Mouse (Mus musculus) myocyte (in vitro differentiated cells): ENCODE data around the gene Cfdp1. TPM values are rescaled to one million over a fixed set of nuclear protein-coding genes. Genes with fewer than 3 reads are reported as not detected.

Experiments
- H3K27me3 ChIP-seq: one replicate; pipeline ENCODE4 v1.6.1; 2011; ENCODE audit not compliant: control insufficient read depth, insufficient read depth, insufficient read length
- H3K36me3 ChIP-seq: one replicate; pipeline ENCODE4 v1.6.1; 2011; ENCODE audit not compliant: control insufficient read depth, insufficient read depth
- H3K4me2 ChIP-seq: one replicate; pipeline ENCODE4 v1.6.1; 2011; ENCODE audit warnings: low read depth, control low read depth
- H3K4me3 ChIP-seq: one replicate; pipeline ENCODE4 v1.5.1; 2011; ENCODE audit warnings: mild to moderate bottlenecking, control low read depth, moderate library complexity
- H3K79me2 ChIP-seq: one replicate; pipeline ENCODE4 v1.6.1; 2011; ENCODE audit not compliant: control insufficient read depth, insufficient read depth
- H3ac ChIP-seq: one replicate; pipeline ENCODE4 v1.6.1; 2011; ENCODE audit not compliant: control insufficient read depth, insufficient read length
- CEBPB ChIP-seq: IDR thresholded peaks from 2 replicates; pipeline ENCODE4 v1.6.1; 2011; ENCODE audit warnings: mild to moderate bottlenecking, moderate library complexity; ENCODE audit not compliant: poor library complexity, insufficient read depth, severe bottlenecking
- E2F4 ChIP-seq: IDR thresholded peaks from one replicate; pipeline ENCODE4 v1.6.1; 2011; ENCODE audit warnings: mild to moderate bottlenecking, control low read depth, moderate library complexity; ENCODE audit not compliant: insufficient read depth
- MAX ChIP-seq: IDR thresholded peaks from one replicate; pipeline ENCODE4 v1.6.1; 2011; ENCODE audit warnings: low read depth, mild to moderate bottlenecking, control low read depth
- MYOD1 ChIP-seq, 3 experiments: IDR thresholded peaks; one replicate each; pipeline ENCODE4 v1.6.1; 2011; ENCODE audit warnings: control low read depth in 2 of 3, low read depth in 2 of 3, mild to moderate bottlenecking in 2 of 3, moderate library complexity in 1 of 3; ENCODE audit not compliant: insufficient read length in 2 of 3, control insufficient read depth in 1 of 3
- MYOG ChIP-seq, 3 experiments: IDR thresholded peaks; one replicate each; pipeline ENCODE4 v1.6.1; 2011; ENCODE audit warnings: control low read depth in 2 of 3, low read depth in 2 of 3, mild to moderate bottlenecking in 2 of 3; ENCODE audit not compliant: insufficient read length in 2 of 3, control insufficient read depth in 1 of 3, insufficient read depth in 1 of 3
- POLR2A ChIP-seq: IDR thresholded peaks from one replicate; pipeline ENCODE4 v1.6.1; 2011; ENCODE audit warnings: low read depth, mild to moderate bottlenecking, control low read depth, moderate library complexity; ENCODE audit not compliant: insufficient read length
- POLR2AphosphoS2 ChIP-seq: IDR thresholded peaks from one replicate; pipeline ENCODE4 v1.6.1; 2011; ENCODE audit warnings: low read depth, control low read depth; ENCODE audit not compliant: insufficient read length
- REST ChIP-seq: IDR thresholded peaks from one replicate; pipeline ENCODE4 v1.6.1; 2011; ENCODE audit warnings: mild to moderate bottlenecking, control low read depth, moderate library complexity; ENCODE audit not compliant: insufficient read depth, insufficient read length
- SRF ChIP-seq: IDR thresholded peaks from one replicate; pipeline ENCODE4 v1.6.1; 2011; ENCODE audit warnings: low read depth; ENCODE audit not compliant: control insufficient read depth, insufficient read length
- TCF12 ChIP-seq: IDR thresholded peaks from one replicate; pipeline ENCODE4 v1.6.1; 2011; ENCODE audit warnings: mild to moderate bottlenecking, control low read depth; ENCODE audit not compliant: poor library complexity, insufficient read depth, severe bottlenecking
- TCF3 ChIP-seq: IDR thresholded peaks from one replicate; pipeline ENCODE4 v1.6.1; 2011; ENCODE audit warnings: low read depth, control low read depth; ENCODE audit not compliant: insufficient read length
- USF1 ChIP-seq: IDR thresholded peaks from one replicate; pipeline ENCODE4 v1.6.1; 2011; ENCODE audit warnings: low read depth, mild to moderate bottlenecking, control low read depth, moderate library complexity
- polyA plus RNA-seq: library from polyadenylated mRNA; unstranded; fragments of >200 nt; fragmentation: generic; extraction: Trizol; gene quantifications from one replicate; pipeline ENCODE4 v1.2.1, GENCODE M21; 2012; ENCODE audit warnings: missing spikeins

The Cfdp1 gene
- polyA plus RNA-seq, 1 experiment = 44.9 TPM

DNA sequence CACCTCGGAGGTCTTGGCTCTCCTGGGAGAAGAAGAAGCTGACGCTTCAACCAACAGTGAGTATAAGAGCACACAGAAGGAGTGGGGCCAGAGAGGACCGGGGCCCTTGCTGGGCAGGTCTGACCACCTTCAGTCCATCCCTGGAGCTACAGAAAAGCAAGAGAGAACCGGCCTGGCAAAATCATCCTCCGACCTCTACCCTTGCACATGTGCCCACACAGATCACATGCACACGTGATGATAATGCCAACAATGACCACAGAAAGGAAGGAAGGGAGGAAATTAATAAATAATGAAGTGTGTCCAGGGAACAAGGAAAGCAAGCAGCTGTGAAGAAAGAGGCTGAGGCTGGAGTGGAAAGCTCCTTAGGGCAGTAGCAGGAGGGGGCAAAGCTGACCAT lies 115.2 kb downstream of the Cfdp1 start:
- TF ChIP-seq USF1 = no peak
- TF ChIP-seq E2F4 = no peak
- TF ChIP-seq POLR2AphosphoS2 = no peak
- TF ChIP-seq TCF3 = no peak
- TF ChIP-seq POLR2A = no peak
- TF ChIP-seq TCF12 = no peak
- TF ChIP-seq MYOD1 (IDR thresholded peaks at IDR 0.05; ENCODE audit: control insufficient read depth in 1 of 3, insufficient read length in 2 of 3, low read depth in 2 of 3) = no peak
- TF ChIP-seq REST = no peak
- TF ChIP-seq MAX = no peak
- TF ChIP-seq CEBPB = no peak
- TF ChIP-seq SRF = no peak
- TF ChIP-seq MYOG (IDR thresholded peaks at IDR 0.05; ENCODE audit: control insufficient read depth in 1 of 3, insufficient read depth in 1 of 3, insufficient read length in 2 of 3, low read depth in 2 of 3) = no peak
- Histone ChIP-seq H3K79me2 (peaks cover 94% of the 10 kb centered on the region), H3K4me2 (no peak overlapping the region), H3ac (no peak overlapping the region), H3K36me3 (no peaks in the 10 kb centered on the region), H3K4me3 (no peak overlapping the region), H3K27me3 (no peaks in the 10 kb centered on the region)

DNA sequence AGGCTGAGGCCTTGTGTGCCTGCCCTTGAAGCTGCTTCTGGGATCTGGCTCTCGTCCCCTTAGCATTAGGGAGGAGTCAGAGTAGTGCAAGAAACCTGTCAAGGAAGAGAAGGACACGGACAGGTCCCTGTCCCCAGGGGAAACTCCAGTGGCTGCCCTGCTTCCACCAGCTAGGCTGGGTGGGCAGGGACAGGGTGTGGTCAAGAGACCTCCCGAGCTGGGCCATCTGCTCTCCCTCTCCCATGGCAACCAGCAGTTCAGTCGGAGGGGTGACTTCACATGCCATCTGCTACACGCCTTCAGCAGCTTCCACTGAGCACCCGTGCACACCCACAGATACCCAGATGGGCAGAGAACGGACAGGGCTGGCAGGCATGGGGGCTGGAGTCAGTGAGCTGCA lies 117.8 kb downstream of the Cfdp1 start:
- TF ChIP-seq E2F4 (no peak), SRF (no peak), REST (no peak), POLR2A (no peak), CEBPB (no peak), MYOG (IDR thresholded peaks at IDR 0.05; ENCODE audit: control insufficient read depth in 1 of 3, insufficient read depth in 1 of 3, insufficient read length in 2 of 3, low read depth in 2 of 3) (peak in 2 of 3 experiments; percentile 59 to 84), MAX (no peak), POLR2AphosphoS2 (no peak), TCF3 (no peak), USF1 (no peak), MYOD1 (IDR thresholded peaks at IDR 0.05; ENCODE audit: control insufficient read depth in 1 of 3, insufficient read length in 2 of 3, low read depth in 2 of 3) (peak in 2 of 3 experiments; percentile 84 to 87), TCF12 (no peak)
- H3K36me3 ChIP-seq = no peaks in the 10 kb centered on the region
- no peak overlapping the region for H3ac ChIP-seq

DNA sequence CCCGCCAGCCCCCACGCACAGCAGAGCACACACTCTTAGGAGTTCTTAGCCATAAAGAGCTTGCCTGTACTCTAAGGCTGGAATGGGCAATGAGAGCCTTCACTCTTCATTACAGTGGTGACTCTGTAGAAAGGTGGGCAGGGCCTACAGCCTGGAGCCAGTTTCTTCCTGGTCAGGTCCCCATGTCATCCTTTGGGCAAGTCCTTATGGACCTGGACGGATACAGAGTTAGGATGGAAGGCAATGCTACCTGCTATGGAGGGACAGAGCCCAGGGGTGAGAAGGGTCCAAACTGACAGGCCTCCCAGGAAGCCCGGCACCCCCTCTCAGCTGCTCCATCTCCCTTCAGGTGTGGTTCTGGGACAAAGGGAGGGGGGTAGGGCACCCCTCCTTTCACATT lies 118.3 kb downstream of the Cfdp1 start:
- no peak overlapping the region for H3ac ChIP-seq
- H3K27me3 ChIP-seq = no peaks in the 10 kb centered on the region
- TF ChIP-seq MYOG (IDR thresholded peaks at IDR 0.05; ENCODE audit: control insufficient read depth in 1 of 3, insufficient read depth in 1 of 3, insufficient read length in 2 of 3, low read depth in 2 of 3) = no peak
- no peak for TF ChIP-seq TCF12
- TF ChIP-seq MAX = no peak
- TF ChIP-seq SRF = no peak
- no peak for TF ChIP-seq CEBPB
- TF ChIP-seq POLR2A = no peak
- no peak for TF ChIP-seq REST
- TF ChIP-seq TCF3 = no peak
- TF ChIP-seq E2F4 = no peak
- TF ChIP-seq USF1 = no peak
- TF ChIP-seq POLR2AphosphoS2 = no peak
- TF ChIP-seq MYOD1 (IDR thresholded peaks at IDR 0.05; ENCODE audit: control insufficient read depth in 1 of 3, insufficient read length in 2 of 3, low read depth in 2 of 3) = no peak
- no peaks in the 10 kb centered on the region for H3K36me3 ChIP-seq
- H3K4me3 ChIP-seq = no peak overlapping the region
- H3K79me2 ChIP-seq = peaks cover 94% of the 10 kb centered on the region
- H3K4me2 ChIP-seq = peak overlapping the region; percentile 2

More for the DNA sequence above, 117.8 kb downstream of the Cfdp1 start:
- Histone ChIP-seq H3K79me2 (peaks cover 94% of the 10 kb centered on the region), H3K27me3 (no peaks in the 10 kb centered on the region), H3K4me2 (peak overlapping the region; percentile 2), H3K4me3 (no peak overlapping the region)

DNA sequence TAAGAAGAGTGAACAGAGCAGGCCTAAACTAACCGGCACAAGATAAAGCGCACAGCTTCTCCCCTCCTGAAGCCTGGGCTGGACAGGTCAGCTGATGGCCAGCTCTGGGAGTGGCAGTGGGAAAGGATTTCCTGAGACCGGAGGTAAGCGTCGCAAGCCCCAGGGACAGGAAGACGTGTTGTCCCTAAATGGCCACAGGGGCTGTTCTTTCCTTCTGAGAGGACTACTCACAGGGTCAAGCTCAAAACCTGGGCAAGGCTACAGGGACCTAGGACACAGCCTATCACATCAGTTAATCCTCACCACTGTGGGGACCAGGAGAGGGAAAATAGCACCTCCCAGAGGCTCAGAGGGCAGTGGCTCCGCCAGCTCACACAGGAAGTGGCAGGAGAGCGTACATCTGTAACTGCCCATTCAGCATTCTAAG lies 118.7 kb downstream of the Cfdp1 start:
- TF ChIP-seq POLR2AphosphoS2 (no peak), MYOG (IDR thresholded peaks at IDR 0.05; ENCODE audit: control insufficient read depth in 1 of 3, insufficient read depth in 1 of 3, insufficient read length in 2 of 3, low read depth in 2 of 3) (no peak), REST (no peak), SRF (no peak), MYOD1 (IDR thresholded peaks at IDR 0.05; ENCODE audit: control insufficient read depth in 1 of 3, insufficient read length in 2 of 3, low read depth in 2 of 3) (no peak), MAX (no peak), POLR2A (no peak), TCF12 (no peak), TCF3 (no peak), E2F4 (no peak)
- no peak overlapping the region for H3K4me2 ChIP-seq
- no peak overlapping the region for H3ac ChIP-seq
- no peaks in the 10 kb centered on the region for H3K36me3 ChIP-seq
- no peak overlapping the region for H3K4me3 ChIP-seq
- peaks cover 94% of the 10 kb centered on the region for H3K79me2 ChIP-seq
- H3K27me3 ChIP-seq = no peaks in the 10 kb centered on the region
